Mouse (Mus musculus): ENCODE measurements around the gene Hagh. TPM values are rescaled to one million over a fixed set of nuclear protein-coding genes. Genes with fewer than 3 reads are reported as not detected.

The Hagh gene
- total RNA-seq, 2 experiments from 2014 or later = 157 to 357 TPM

GRCm38 (mm10) chr17:24881738-24882440, 41.9 kb downstream of the Hagh start:
- no peak for ATAC-seq (replicated peaks; ENCODE audit: low FRiP score, poor library complexity, severe bottlenecking)

GRCm38 (mm10) chr17:24884391-24884790, 44.4 kb downstream of the Hagh start:
- no peak for ATAC-seq (replicated peaks; ENCODE audit: low FRiP score, poor library complexity, severe bottlenecking)

GRCm38 (mm10) chr17:24885356-24886133, 45.6 kb downstream of the Hagh start:
- ATAC-seq (replicated peaks; ENCODE audit: low FRiP score, poor library complexity, severe bottlenecking) = peak; percentile 3; the same call in 1 of the 2 replicates

- peak; percentile 90 for ATAC-seq (replicated peaks; ENCODE audit: low FRiP score, poor library complexity, severe bottlenecking)
Measured at GRCm38 (mm10) chr17:24886134-24886931, 46.4 kb downstream of the Hagh start, which contains the start of the genes Nubp2 and Spsb3. Gene Nubp2, minus strand, starts transcription at chr17:24886349. Gene Spsb3, plus strand, starts transcription at chr17:24886643.

- peak; percentile 8 for ATAC-seq (replicated peaks; ENCODE audit: low FRiP score, poor library complexity, severe bottlenecking)
Measured at GRCm38 (mm10) chr17:24886932-24887271, 47.0 kb downstream of the Hagh start.

- ATAC-seq (replicated peaks; ENCODE audit: low FRiP score, poor library complexity, severe bottlenecking) = no peak
Measured at GRCm38 (mm10) chr17:24887291-24888080, 47.5 kb downstream of the Hagh start.

DNA sequence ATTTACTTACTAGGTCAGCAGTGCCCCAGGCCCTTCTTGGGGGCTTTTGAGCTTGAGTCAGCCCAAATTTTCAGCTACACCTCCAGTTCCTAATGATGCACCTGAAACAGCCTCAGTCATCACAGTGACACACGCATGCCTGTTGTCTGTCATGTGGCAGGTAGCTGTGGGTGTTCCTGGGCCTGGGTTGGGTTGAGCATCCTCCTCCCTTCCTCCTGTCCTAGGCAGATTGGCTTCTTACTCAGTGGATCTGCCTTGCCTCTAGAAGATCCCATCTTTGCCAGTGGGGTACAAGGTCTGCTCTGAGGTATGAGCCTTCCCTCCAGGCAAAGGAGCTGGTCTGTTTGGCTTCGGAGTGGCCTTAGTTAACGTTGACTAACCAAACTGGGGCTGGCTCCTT, 48.9 kb downstream of the Hagh start:
- no peak for ATAC-seq (replicated peaks; ENCODE audit: low FRiP score, poor library complexity, severe bottlenecking)

DNA sequence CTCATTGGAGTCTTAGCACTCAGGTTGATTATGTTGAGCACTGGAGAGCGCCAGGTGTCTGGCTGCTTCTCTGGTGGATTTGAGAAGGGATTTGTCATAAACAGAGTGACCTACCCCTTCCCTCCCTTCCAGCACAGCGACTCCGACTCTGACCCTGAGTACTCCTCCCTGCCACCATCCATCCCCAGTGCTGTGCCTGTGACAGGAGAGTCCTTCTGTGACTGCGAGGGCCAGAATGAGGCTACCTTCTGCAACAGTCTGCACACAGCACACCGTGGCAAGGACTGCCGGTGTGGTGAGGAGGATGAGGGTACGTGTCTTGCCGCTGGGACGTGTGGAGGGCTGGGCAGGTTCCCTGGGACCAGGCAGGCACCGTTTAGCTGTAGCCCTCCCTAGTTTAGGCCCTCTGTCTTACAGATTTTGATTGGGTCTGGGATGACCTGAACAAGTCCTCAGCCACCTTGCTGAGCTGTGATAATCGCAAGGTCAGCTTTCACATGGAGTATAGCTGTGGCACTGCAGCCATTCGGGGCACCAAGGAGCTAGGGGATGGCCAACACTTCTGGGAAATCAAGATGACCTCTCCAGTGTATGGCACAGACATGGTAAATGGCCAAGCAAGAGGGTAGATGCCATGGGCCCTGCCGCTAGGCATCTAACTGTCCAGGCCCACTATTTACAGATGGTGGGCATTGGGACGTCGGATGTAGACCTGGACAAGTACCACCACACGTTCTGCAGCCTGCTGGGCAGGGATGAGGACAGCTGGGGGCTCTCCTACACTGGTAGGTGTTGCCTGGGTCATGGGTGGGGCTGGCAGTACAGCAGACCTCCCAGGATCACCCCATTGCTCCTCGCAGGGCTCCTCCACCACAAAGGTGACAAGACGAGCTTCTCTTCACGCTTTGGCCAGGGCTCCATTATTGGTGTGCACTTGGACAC, 50.5 kb downstream of the Hagh start:
- no peak for ATAC-seq (replicated peaks; ENCODE audit: low FRiP score, poor library complexity, severe bottlenecking)

- no peak for ATAC-seq (replicated peaks; ENCODE audit: low FRiP score, poor library complexity, severe bottlenecking)
Measured at GRCm38 (mm10) chr17:24891321-24891720, 51.4 kb downstream of the Hagh start.

DNA sequence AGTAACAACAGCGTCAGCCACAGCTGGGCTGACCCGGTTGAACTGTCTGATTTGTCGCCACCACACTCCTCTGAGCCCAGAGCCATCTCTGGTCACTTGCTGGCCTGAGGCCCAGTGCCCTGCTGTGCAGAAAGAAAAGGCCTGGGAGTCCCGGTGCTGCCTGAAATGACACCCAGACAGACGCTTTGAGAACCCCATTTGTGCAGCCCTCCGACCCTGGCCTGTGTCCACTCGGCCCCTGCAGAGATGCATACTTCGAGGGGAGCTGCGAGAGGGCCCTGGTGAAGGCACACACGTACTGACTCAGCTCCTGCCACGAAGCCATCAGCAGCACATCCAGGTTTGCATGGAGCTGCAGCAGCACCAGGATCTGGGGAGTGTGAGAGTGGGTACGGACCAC, 52.8 kb downstream of the Hagh start:
- no peak for ATAC-seq (replicated peaks; ENCODE audit: low FRiP score, poor library complexity, severe bottlenecking)

DNA sequence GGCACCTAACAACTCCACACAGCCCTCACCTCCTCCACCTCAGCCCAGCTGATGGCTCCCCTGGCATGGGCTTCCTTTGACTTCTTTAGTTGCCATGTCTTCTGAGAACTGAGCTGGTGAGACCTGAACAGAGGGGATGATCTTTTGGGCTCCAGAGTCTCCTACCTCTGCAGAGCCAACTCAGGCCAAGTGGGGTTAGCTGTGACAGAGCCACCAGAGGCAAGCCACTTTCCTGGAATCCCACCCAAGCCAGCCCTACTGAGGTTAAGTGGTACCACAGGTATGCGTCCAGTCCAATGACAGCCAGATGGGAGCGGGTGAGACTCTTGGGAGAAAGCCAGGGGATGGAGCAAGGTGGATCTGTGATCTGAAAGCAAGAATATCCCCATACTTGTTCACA, 53.3 kb downstream of the Hagh start:
- no peak for ATAC-seq (replicated peaks; ENCODE audit: low FRiP score, poor library complexity, severe bottlenecking)

DNA sequence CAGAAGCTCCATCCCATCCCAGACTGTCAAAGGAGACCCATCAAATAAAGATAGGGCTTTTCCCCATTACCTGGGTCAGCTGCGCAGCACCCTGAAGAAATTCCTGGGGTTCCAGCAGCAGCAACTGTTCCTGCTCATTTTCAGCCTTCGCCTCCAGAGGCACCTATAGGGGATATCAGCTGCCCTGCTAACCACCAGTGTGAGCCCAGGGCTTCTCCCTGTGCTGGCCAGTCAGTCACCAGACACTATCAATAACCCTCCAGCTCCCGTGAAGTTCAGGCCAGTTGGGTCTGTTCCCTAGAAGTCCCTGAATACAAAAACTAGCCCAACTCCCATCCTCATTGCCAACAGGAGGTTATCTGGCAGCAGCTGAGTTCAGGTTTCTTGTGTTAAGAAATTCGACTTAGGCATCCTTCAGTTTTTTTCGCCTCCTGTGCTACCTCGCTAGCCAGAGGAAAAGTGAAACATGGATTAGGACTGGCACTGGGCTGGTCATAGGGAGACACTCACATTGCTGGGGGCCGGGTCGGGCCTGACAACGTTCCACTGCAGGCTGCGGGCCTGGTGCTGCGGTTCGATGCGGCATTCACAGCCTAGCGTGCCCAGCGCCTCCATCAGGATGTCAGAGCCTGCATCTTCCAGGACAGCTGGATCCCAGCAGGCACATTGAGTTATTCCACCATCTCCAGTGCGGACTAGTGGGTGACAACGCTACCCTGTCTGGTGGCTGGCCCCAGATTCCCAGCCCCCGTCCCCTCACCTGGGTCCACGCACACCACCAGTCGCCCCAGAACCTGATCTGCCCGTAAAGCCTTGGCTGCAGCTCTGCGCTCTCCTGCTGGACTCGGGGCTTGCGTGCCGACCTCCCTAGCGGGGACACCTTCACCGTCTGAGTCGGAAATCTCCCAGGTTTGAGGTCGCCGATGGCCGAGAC, 54.4 kb downstream of the Hagh start:
- peak; percentile 31 for ATAC-seq (replicated peaks; ENCODE audit: low FRiP score, poor library complexity, severe bottlenecking)

DNA sequence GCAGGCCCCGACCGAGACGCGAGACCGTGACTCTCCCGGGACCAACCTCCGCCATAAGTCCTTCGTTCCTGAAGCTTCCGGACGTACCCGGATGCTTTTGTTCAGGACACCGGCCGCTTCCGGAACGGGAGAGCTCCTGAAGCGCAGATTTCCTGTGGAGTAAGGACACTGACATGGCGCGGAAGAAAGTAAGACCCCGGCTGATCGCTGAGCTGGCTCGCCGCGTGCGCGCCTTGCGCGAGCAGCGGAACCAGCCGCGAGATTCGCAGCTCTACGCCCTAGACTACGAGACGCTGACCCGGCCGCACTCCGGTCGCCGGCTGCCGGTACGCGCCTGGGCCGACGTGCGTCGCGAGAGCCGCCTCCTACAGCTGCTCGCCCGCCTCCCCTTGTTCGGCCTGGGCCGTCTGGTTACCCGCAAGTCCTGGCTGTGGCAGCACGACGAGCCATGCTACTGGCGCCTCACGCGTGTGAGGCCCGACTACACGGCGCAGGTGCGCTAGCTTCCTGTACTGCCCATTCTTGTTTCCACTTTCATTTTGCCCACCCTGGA, 55.1 kb downstream of the Hagh start, which contains the start of the genes Eme2 and Mrps34:
Gene Eme2 (minus strand): TSS at position 93 of the 553 bp plus-strand sequence.
Gene Mrps34 (plus strand): TSS at position 122 of the 553 bp plus-strand sequence.
- ATAC-seq (replicated peaks; ENCODE audit: low FRiP score, poor library complexity, severe bottlenecking) = peak; percentile 51

GRCm38 (mm10) chr17:24895571-24896240, 55.8 kb downstream of the Hagh start:
- 0 out of 2 replicates have a peak, but pooled peaks have one; percentile 18 for ATAC-seq (replicated peaks; ENCODE audit: low FRiP score, poor library complexity, severe bottlenecking)

DNA sequence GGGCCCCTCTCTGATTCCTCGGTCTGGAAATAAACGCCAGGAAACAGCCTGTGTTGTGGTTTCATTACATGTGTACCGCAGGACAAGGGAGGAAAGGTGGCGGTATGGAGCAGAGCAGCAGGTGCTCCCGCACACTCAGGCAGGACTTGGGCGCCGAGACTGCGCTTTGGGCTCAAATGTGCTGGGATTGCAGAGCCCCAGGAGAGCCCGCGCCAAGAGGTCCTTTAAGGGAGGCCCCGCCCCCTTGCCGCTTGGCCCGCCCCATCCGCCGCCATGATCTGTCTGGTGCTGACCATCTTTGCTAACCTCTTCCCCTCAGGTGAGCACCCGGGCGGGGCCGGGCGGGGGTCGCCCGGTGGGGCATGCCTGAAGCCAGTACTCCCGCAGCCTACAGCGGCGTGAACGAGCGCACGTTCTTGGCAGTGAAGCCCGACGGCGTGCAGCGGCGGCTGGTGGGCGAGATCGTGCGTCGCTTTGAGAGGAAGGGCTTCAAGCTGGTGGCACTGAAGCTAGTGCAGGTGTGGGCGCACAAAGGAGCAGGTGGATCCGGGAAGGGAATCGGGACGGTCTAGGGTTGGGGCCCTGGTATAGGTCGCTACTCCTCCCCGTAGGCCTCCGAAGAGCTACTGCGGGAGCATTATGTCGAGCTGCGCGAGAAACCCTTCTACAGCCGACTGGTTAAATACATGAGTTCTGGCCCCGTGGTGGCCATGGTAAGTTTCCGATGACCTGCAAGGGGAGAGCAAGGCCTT, 56.5 kb downstream of the Hagh start, which contains the start of gene Nme3:
Gene Nme3 (plus strand): TSS at position 260 of the 752 bp plus-strand sequence.
- ATAC-seq (replicated peaks; ENCODE audit: low FRiP score, poor library complexity, severe bottlenecking) = peak; percentile 69

- no peak for ATAC-seq (replicated peaks; ENCODE audit: low FRiP score, poor library complexity, severe bottlenecking)
Measured at GRCm38 (mm10) chr17:24896993-24897269, 57.0 kb downstream of the Hagh start.

Data from erythroid progenitor cell, adult 5-6 weeks (primary cell).